Mouse (Mus musculus) MEL (cell line): ENCODE results near the gene Pla2g1b. TPM values are rescaled to one million over a fixed set of nuclear protein-coding genes. Genes with fewer than 3 reads are reported as not detected.

Source experiments
- DNase-seq: peaks from one replicate; pipeline ENCODE4 v3.0.0; 2011; ENCODE audit warnings: low read depth, low spot score
- H3K27ac ChIP-seq: 2 replicates; pipeline ENCODE4 v1.5.1; 2012; ENCODE audit warnings: low read depth, mild to moderate bottlenecking, control low read depth, low read length, moderate library complexity; ENCODE audit not compliant: control insufficient read depth
- H3K27me3 ChIP-seq, 2 experiments: fragments of 150-350 bp in 1 of 2; sonication (generic) in 1 of 2; 2 replicates each; pipeline ENCODE4 v1.6.1; 2012; ENCODE audit warnings: low read length in 2 of 2, mild to moderate bottlenecking in 2 of 2, improper control_type of control experiment in 1 of 2, moderate library complexity in 1 of 2; ENCODE audit not compliant: insufficient read depth in 2 of 2, control insufficient read depth in 1 of 2
- H3K36me3 ChIP-seq, 2 experiments: 2 replicates each; pipeline ENCODE4 v1.6.1; 2012 to 2014; ENCODE audit warnings: low read length in 2 of 2, improper control_type of control experiment in 1 of 2, inconsistent platforms in 1 of 2, mild to moderate bottlenecking in 1 of 2; ENCODE audit not compliant: insufficient read depth in 2 of 2, control insufficient read depth in 1 of 2
- H3K4me1 ChIP-seq, 2 experiments: fragments of 150-350 bp in 1 of 2; sonication (generic) in 1 of 2; 2 replicates each; pipeline ENCODE4 v1.6.1; 2012; ENCODE audit warnings: low read length in 2 of 2, improper control_type of control experiment in 1 of 2, mild to moderate bottlenecking in 1 of 2; ENCODE audit not compliant: insufficient read depth in 2 of 2, control insufficient read depth in 1 of 2
- H3K4me3 ChIP-seq, 2 experiments: fragments of 150-350 bp in 1 of 2; sonication (generic) in 1 of 2; 2 replicates each; pipeline ENCODE4 v1.5.1; 2012; ENCODE audit warnings: low read depth in 2 of 2, low read length in 2 of 2, mild to moderate bottlenecking in 2 of 2, moderate library complexity in 2 of 2, control low read depth in 1 of 2, improper control_type of control experiment in 1 of 2; ENCODE audit not compliant: control insufficient read depth in 1 of 2, insufficient read depth in 1 of 2
- H3K79me2 ChIP-seq: 2 replicates; pipeline ENCODE4 v1.6.1; 2012; ENCODE audit warnings: mild to moderate bottlenecking, low read length, moderate library complexity; ENCODE audit not compliant: control insufficient read depth, poor library complexity, insufficient read depth
- H3K9ac ChIP-seq: 2 replicates; pipeline ENCODE4 v1.6.1; 2012; ENCODE audit warnings: low read depth, mild to moderate bottlenecking, control low read depth, low read length, moderate library complexity; ENCODE audit not compliant: control insufficient read depth, poor library complexity, severe bottlenecking
- H3K9me3 ChIP-seq: fragments of 150-350 bp; sonication (generic); replicated peaks from 2 replicates; pipeline ENCODE4 v1.6.1; 2012; ENCODE audit warnings: mild to moderate bottlenecking, low read length, improper control_type of control experiment, moderate library complexity; ENCODE audit not compliant: insufficient read depth
- CHD2 ChIP-seq: IDR thresholded peaks from 2 replicates; pipeline ENCODE4 v1.6.1; 2011; ENCODE audit warnings: low read length, improper control_type of control experiment
- CTCF ChIP-seq, 3 experiments: IDR thresholded peaks in 2 of 3; conservative IDR thresholded peaks in 1 of 3; 2 replicates each; pipeline ENCODE4 v1.5.1; 2011 to 2012; ENCODE audit warnings: low read length in 3 of 3, low read depth in 2 of 3, mild to moderate bottlenecking in 2 of 3, improper control_type of control experiment in 1 of 3, inconsistent platforms in 1 of 3, mixed read lengths in 1 of 3, moderate library complexity in 1 of 3; ENCODE audit not compliant: control insufficient read depth in 1 of 3, insufficient read depth in 1 of 3, poor library complexity in 1 of 3, severe bottlenecking in 1 of 3
- ELF1 ChIP-seq: IDR thresholded peaks from 2 replicates; pipeline ENCODE4 v1.6.1; 2014; ENCODE audit warnings: low read depth, mild to moderate bottlenecking, inconsistent platforms, low read length, improper control_type of control experiment, moderate library complexity
- EP300 ChIP-seq, 2 experiments: IDR thresholded peaks; 2 replicates each; pipeline ENCODE4 v1.6.1; 2011; ENCODE audit warnings: improper control_type of control experiment in 2 of 2, low read length in 2 of 2, low read depth in 1 of 2, mild to moderate bottlenecking in 1 of 2
- ETS1 ChIP-seq: IDR thresholded peaks from 2 replicates; pipeline ENCODE4 v1.6.1; 2012; ENCODE audit warnings: low read depth, mild to moderate bottlenecking, inconsistent platforms, low read length, improper control_type of control experiment, moderate library complexity
- GATA1 ChIP-seq: IDR thresholded peaks from 2 replicates; pipeline ENCODE4 v1.6.1; 2011; ENCODE audit warnings: low read depth, low read length, improper control_type of control experiment
- HCFC1 ChIP-seq: IDR thresholded peaks from 2 replicates; pipeline ENCODE4 v1.6.1; 2012; ENCODE audit warnings: low read depth, mild to moderate bottlenecking, inconsistent platforms, low read length, improper control_type of control experiment, moderate library complexity
- KAT2A ChIP-seq: conservative IDR thresholded peaks from 2 replicates; pipeline ENCODE4 v1.6.1; 2012; ENCODE audit warnings: low read depth, low read length, improper control_type of control experiment, inconsistent platforms
- MAFK ChIP-seq: IDR thresholded peaks from 2 replicates; pipeline ENCODE4 v1.6.1; 2011; ENCODE audit warnings: low read depth, mild to moderate bottlenecking, low read length, improper control_type of control experiment, borderline replicate concordance
- MAX ChIP-seq: IDR thresholded peaks from 2 replicates; pipeline ENCODE4 v1.6.1; 2011; ENCODE audit warnings: low read length, improper control_type of control experiment
- MEF2A ChIP-seq: IDR thresholded peaks from 2 replicates; pipeline ENCODE4 v1.6.1; 2014; ENCODE audit warnings: low read depth, mild to moderate bottlenecking, inconsistent platforms, low read length, improper control_type of control experiment; ENCODE audit not compliant: poor library complexity, insufficient replicate concordance, severe bottlenecking; ENCODE audit errors: extremely low read depth
- MYC ChIP-seq: IDR thresholded peaks from 2 replicates; pipeline ENCODE4 v1.6.1; 2011; ENCODE audit warnings: low read depth, mild to moderate bottlenecking, low read length, improper control_type of control experiment, moderate library complexity
- NRF1 ChIP-seq: IDR thresholded peaks from 2 replicates; pipeline ENCODE4 v1.6.1; 2014; ENCODE audit warnings: low read depth, mild to moderate bottlenecking, inconsistent platforms, low read length, improper control_type of control experiment, moderate library complexity; ENCODE audit not compliant: poor library complexity, insufficient read depth, severe bottlenecking
- POLR2A ChIP-seq, 2 experiments: IDR thresholded peaks; 2 replicates each; pipeline ENCODE4 v1.6.1; 2011 to 2012; ENCODE audit warnings: low read length in 2 of 2, mild to moderate bottlenecking in 2 of 2, control low read depth in 1 of 2, improper control_type of control experiment in 1 of 2, low read depth in 1 of 2, moderate library complexity in 1 of 2; ENCODE audit not compliant: control insufficient read depth in 1 of 2, insufficient read depth in 1 of 2, poor library complexity in 1 of 2
- POLR2AphosphoS2 ChIP-seq: IDR thresholded peaks from 2 replicates; pipeline ENCODE4 v1.6.1; 2011; ENCODE audit warnings: low read length, improper control_type of control experiment
- TAL1 ChIP-seq: IDR thresholded peaks from 2 replicates; pipeline ENCODE4 v1.6.1; 2012; ENCODE audit warnings: mild to moderate bottlenecking, inconsistent platforms, low read length, moderate library complexity, mixed read lengths
- USF1 ChIP-seq: IDR thresholded peaks from 2 replicates; pipeline ENCODE4 v1.6.1; 2014; ENCODE audit warnings: low read depth, mild to moderate bottlenecking, inconsistent platforms, low read length, improper control_type of control experiment, moderate library complexity
- polyA plus RNA-seq, 2 experiments: library from polyadenylated mRNA; stranded (reverse) in 1 of 2; unstranded in 1 of 2; fragments of >175 nt in 1 of 2; fragments of >200 nt in 1 of 2; gene quantifications; 2 replicates each; pipeline versions ENCODE4 v1.2.1 to v1.2.4; 2012; ENCODE audit warnings: low replicate concordance in 2 of 2, low read depth in 1 of 2; ENCODE audit not compliant: insufficient read length in 2 of 2, insufficient read depth in 1 of 2, missing spikeins in 1 of 2
- total RNA-seq: library from RNA; depleted of rRNA; stranded (reverse); fragments of 300-350 nt; gene quantifications from 2 replicates; pipeline ENCODE4 v1.2.3, GENCODE M21; 2012

Gene Pla2g1b
- total and polyA plus RNA-seq, 3 experiments, result 0.58 to 6.6 TPM; not detected in 1

DNA sequence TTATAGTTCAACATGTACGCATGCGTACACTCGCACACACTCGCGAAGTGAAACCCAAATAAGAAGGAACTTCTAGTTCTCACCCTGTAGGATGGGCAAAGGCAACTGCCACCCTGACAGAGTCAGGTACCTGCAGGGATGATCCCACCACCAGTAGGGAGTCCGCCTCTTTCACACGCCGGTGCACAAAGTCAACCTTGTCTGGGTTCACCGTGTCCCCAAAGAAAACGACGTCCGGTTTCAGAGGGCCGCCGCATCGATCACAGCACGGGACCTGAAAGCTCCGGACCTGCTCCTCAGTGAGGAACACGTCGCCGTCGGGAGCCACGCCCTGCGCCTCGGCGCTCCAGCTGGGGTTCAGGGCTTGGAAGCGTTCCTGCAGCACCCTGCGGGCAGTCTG, 14.0 kb downstream of the Pla2g1b start:
- Histone ChIP-seq H3K27me3 (no peaks in the 10 kb centered on the region), H3K36me3 (no peaks in the 10 kb centered on the region), H3K9ac (no peak overlapping the region), H3K79me2 (no peaks in the 10 kb centered on the region), H3K4me3 (no peak overlapping the region), H3K27ac (no peak overlapping the region), H3K4me1 (no peaks in the 10 kb centered on the region)
- no peak for DNase-seq
- TF ChIP-seq CHD2, result no peak
- TF ChIP-seq HCFC1, result no peak
- no peak for TF ChIP-seq EP300 (IDR thresholded peaks at IDR 0.05; ENCODE audit: low read depth in 1 of 2, low read length in 2 of 2)
- no peak for TF ChIP-seq ETS1
- TF ChIP-seq, all 39 proteins: peak for 0
- H3K9me3 ChIP-seq, result no peaks in the 10 kb centered on the region

GRCm38 (mm10) chr5:115482390-115483265, 16.6 kb downstream of the Pla2g1b start:
- Histone ChIP-seq H3K9me3 (no peaks in the 10 kb centered on the region), H3K79me2 (no peaks in the 10 kb centered on the region), H3K4me3 (no peak overlapping the region), H3K4me1 (no peaks in the 10 kb centered on the region), H3K9ac (no peak overlapping the region), H3K27ac (no peak overlapping the region), H3K27me3 (no peaks in the 10 kb centered on the region), H3K36me3 (no peaks in the 10 kb centered on the region)
- TF ChIP-seq MAX (no peak), TAL1 (no peak), KAT2A (no peak), MAFK (no peak), GATA1 (no peak), NRF1 (no peak), ELF1 (no peak), ETS1 (no peak), MYC (no peak), POLR2A (IDR thresholded peaks at IDR 0.05; ENCODE audit: control insufficient read depth in 1 of 2, insufficient read depth in 1 of 2, low read depth in 1 of 2, low read length in 2 of 2, poor library complexity in 1 of 2) (no peak), MEF2A (no peak), POLR2AphosphoS2 (no peak), CTCF (IDR thresholded peaks at IDR 0.05 in 2 of 3, conservative IDR thresholded peaks at IDR 0.05 in 1 of 3; ENCODE audit: control insufficient read depth in 1 of 3, insufficient read depth in 1 of 3, low read depth in 2 of 3, low read length in 3 of 3, poor library complexity in 1 of 3, severe bottlenecking in 1 of 3) (no peak), HCFC1 (no peak), CHD2 (no peak), USF1 (no peak)
- DNase-seq, result no peak
